Mouse (Mus musculus) hindbrain, embryonic 12.5 days (tissue): ENCODE data around the gene Btnl10. TPM values are rescaled to one million over a fixed set of nuclear protein-coding genes. Genes with fewer than 3 reads are reported as not detected.

Experiments
- ATAC-seq: fragments of 200-750 bp; cut with Nextera tagmentation; 2 replicates; pipeline ENCODE4 v1.8.0; 2017; ENCODE audit warnings: moderate TSS enrichment; ENCODE audit not compliant: low FRiP score
- H3K27ac ChIP-seq: fragments of 300-500 bp; sonication (generic); 2 replicates; pipeline ENCODE4 v1.5.1; 2016; ENCODE audit warnings: mild to moderate bottlenecking
- H3K27me3 ChIP-seq: fragments of 300-500 bp; sonication (generic); 2 replicates; pipeline ENCODE4 v1.6.1; 2016; ENCODE audit warnings: mild to moderate bottlenecking
- H3K36me3 ChIP-seq: fragments of 300-500 bp; sonication (generic); 2 replicates; pipeline ENCODE4 v1.6.1; 2016; ENCODE audit warnings: mild to moderate bottlenecking
- H3K4me1 ChIP-seq: fragments of 300-500 bp; sonication (generic); 2 replicates; pipeline ENCODE4 v1.6.1; 2016
- H3K4me2 ChIP-seq: fragments of 300-500 bp; sonication (generic); replicated peaks from 2 replicates; pipeline ENCODE4 v1.6.1; 2016; ENCODE audit warnings: mild to moderate bottlenecking
- H3K4me3 ChIP-seq: fragments of 300-500 bp; sonication (generic); 2 replicates; pipeline ENCODE4 v1.5.1; 2016; ENCODE audit warnings: mild to moderate bottlenecking
- H3K9ac ChIP-seq: fragments of 300-500 bp; sonication (generic); 2 replicates; pipeline ENCODE4 v1.6.1; 2016; ENCODE audit warnings: mild to moderate bottlenecking, moderate library complexity
- H3K9me3 ChIP-seq: fragments of 300-500 bp; sonication (generic); replicated peaks from 2 replicates; pipeline ENCODE4 v1.6.1; 2016; ENCODE audit warnings: mild to moderate bottlenecking
- WGBS: fragments of 180-500 bp; shearing (Covaris S2); methylation state at CpG from one replicate; pipeline ENCODE4 v1.1.7; 2016; 5-methylcytosine and 5-hydroxymethylcytosine counted together
- polyA plus RNA-seq: library from polyadenylated mRNA; unstranded; fragments of >200 nt; fragmentation: Nextera tagmentation; extraction: Ambion mirVana; gene quantifications from 2 replicates; pipeline ENCODE4 v1.2.1, GENCODE M21; 2016

Gene Btnl10
- not detected in 2 replicates for polyA plus RNA-seq

DNA sequence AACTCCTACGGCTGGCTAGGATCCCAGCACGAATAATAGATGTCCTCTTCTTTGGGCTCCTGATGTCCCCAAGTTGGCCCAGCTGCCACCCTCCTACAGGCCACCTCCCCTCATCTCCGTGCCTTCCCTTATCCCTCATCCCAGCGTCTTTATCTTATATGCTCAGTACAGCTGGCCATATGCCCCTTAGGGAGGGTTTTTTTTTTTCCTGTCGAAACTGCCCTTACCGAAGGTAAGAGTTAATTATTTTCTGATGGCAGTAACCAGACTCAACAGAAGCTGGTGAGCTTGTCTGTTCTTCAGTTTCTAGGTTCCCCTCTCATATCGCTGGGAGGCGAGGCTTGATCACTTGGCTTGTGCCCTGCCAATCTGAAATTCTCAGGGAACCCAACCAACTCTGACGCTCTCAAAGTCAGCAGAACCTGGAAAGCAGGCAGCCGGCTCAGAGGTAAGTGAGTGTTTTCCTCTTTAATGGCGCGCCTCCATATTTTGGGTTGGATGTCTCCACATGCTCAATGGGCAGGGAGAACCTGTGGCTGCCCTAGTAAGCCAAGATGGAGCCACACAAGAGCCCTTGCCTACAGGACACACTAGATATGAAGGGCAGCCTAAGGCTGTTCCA lies at the start of gene Btnl10:
TSS of gene Btnl10 (plus strand) at position 164 of the 622 bp plus-strand sequence.
- WGBS, result 88% methylated on average over 12 of the region's 12 CpGs
- ATAC-seq, result no peak
- no peaks in the 10 kb centered on the region for H3K9me3 ChIP-seq

DNA sequence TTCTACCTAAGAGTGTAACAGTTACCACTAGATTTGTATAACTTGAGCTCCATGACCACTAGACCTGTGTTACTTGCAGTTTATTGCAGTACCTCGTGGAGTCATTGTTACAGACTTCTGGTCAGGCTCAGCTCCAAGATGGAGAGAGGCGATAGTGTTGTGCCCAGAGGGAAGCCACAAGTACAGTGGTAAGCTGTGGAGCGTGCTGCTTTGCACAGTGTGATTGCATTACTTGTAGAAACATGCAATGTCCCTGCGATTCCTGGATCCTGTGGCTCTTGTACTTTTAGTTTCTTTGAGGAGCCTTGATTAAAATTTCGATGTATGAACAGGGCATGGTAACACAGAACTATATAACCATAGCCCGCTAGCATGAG lies 49.8 kb upstream of the Btnl10 start:
- Histone ChIP-seq H3K4me2 (peak overlapping the region; percentile 77), H3K4me3 (peak overlapping the region; percentile 74), H3K36me3 (peaks cover 23% of the 10 kb centered on the region), H3K9ac (peak overlapping the region; percentile 91), H3K4me1 (peaks cover 11% of the 10 kb centered on the region), H3K27ac (no peak overlapping the region), H3K27me3 (no peaks in the 10 kb centered on the region), H3K9me3 (no peaks in the 10 kb centered on the region)
- ATAC-seq, result 0 out of 2 replicates have a peak, but pooled peaks have one; percentile 16
- 89% methylated on average over 6 of the region's 6 CpGs for WGBS

More for the DNA sequence above, at the start of gene Btnl10:
- no peak within 1 kb of the TSS for H3K27ac ChIP-seq
- no peaks in the 10 kb centered on the region for H3K36me3 ChIP-seq
- H3K9ac ChIP-seq, result no peak within 1 kb of the TSS
- no peak within 1 kb of the TSS for H3K4me3 ChIP-seq
- H3K4me1 ChIP-seq, result peaks cover 4% of the 10 kb centered on the region; the same call in 1 of the 2 replicates
- H3K27me3 ChIP-seq, result no peaks in the 10 kb centered on the region
- no peak within 1 kb of the TSS for H3K4me2 ChIP-seq

DNA sequence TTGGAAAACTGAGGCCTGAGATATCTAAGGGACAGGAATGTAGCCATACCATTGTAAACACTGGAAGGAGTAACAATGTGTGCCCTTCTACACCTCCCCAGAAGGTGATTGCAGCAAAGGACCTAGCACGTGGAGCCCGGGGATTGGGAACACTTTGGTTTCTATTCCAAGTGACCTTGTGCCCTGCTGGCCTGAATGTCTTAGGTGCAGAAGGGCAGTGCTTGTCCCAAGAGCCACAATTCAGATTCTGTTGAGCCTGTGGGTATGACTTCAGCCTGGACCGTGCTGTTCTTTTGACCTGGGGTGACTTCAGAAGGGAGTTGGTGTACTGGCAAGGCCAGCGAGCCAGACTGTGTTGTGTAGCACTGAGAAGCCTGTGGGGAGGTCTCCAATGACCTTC lies 46.7 kb upstream of the Btnl10 start:
- ATAC-seq, result no peak
- no peak overlapping the region for H3K27ac ChIP-seq

DNA sequence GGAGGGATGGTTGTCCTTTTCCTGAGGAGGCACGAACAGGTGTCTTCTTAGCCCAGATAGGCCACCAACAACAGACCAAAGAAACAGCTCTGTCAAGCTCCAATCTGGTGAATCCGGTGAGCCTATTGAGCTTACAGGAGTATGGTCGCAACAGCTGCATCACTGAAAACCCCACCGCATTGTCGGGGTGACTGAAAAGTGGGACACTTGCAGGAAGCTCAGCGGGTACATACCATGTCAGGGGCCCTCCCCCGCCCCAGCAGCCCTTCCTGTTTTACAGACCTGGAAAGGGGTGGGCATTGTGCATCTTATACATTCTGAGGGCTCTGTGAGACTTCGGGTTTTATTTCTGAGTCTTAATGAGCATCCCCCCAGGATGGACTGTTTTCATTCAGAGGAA lies 34.0 kb upstream of the Btnl10 start:
- no peak overlapping the region for H3K4me2 ChIP-seq
- H3K27me3 ChIP-seq, result no peaks in the 10 kb centered on the region
- H3K9ac ChIP-seq, result no peak overlapping the region
- H3K27ac ChIP-seq, result no peak overlapping the region
- no peak for ATAC-seq
- H3K4me3 ChIP-seq, result no peak overlapping the region
- H3K36me3 ChIP-seq, result peaks cover 36% of the 10 kb centered on the region
- H3K4me1 ChIP-seq, result no peaks in the 10 kb centered on the region
- H3K9me3 ChIP-seq, result no peaks in the 10 kb centered on the region
- 88% methylated on average over 8 of the region's 8 CpGs for WGBS

More for the DNA sequence above, 46.7 kb upstream of the Btnl10 start:
- H3K4me3 ChIP-seq, result no peak overlapping the region
- peaks cover 26% of the 10 kb centered on the region for H3K36me3 ChIP-seq
- H3K9ac ChIP-seq, result no peak overlapping the region
- no peaks in the 10 kb centered on the region for H3K9me3 ChIP-seq
- peaks cover 11% of the 10 kb centered on the region for H3K4me1 ChIP-seq
- no peak overlapping the region for H3K4me2 ChIP-seq
- 83% methylated on average over 4 of the region's 4 CpGs for WGBS
- H3K27me3 ChIP-seq, result no peaks in the 10 kb centered on the region

DNA sequence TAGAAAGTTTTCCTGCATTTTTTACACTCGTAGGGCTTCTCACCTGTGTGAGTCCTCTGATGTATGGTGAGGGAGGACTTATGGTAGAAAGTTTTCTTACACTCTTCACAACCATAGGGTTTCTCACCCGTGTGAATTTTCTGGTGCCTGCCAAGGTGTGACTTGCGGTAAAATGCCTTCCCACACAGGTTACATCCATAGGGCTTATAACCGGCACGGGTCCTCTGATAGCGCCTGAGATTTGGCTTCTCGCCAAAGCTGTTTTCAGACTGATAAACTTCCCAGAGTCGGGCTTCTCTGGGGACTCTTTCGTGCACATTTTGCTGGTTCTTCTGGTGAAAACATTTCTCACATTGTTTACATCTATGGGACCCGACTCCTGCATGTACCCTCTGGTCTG lies 27.2 kb upstream of the Btnl10 start:
- WGBS, result 95% methylated on average over 10 of the region's 10 CpGs
- Histone ChIP-seq H3K27me3 (no peaks in the 10 kb centered on the region), H3K9me3 (no peaks in the 10 kb centered on the region), H3K9ac (no peak overlapping the region), H3K36me3 (peaks cover 46% of the 10 kb centered on the region), H3K4me3 (no peak overlapping the region), H3K4me1 (no peaks in the 10 kb centered on the region), H3K27ac (no peak overlapping the region), H3K4me2 (no peak overlapping the region)
- ATAC-seq, result no peak

DNA sequence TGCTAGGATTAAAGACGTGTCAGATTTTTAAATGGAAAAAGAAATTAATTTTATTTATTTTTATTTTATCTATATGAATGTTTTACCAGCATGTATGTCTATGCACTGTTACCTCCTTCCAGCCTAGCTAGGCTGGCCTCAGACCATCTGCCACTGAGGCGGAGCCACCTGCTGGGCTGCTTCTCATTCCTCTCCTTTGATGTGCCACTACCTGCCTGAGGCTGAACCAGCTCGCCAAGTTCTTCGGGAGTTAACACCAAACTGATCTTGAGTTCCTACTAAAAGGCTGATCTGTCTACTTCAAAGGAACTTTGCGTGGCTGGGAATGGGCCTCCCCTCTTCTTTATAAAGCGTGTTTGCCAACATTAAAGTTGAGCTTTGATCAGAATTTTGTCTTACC lies 23.3 kb upstream of the Btnl10 start:
- no peak for ATAC-seq
- Histone ChIP-seq H3K27ac (no peak overlapping the region), H3K4me1 (no peaks in the 10 kb centered on the region), H3K4me2 (no peak overlapping the region), H3K36me3 (peaks cover 68% of the 10 kb centered on the region), H3K9ac (no peak overlapping the region), H3K9me3 (no peaks in the 10 kb centered on the region), H3K27me3 (no peaks in the 10 kb centered on the region), H3K4me3 (no peak overlapping the region)
- 75% methylated on average over 6 of the region's 6 CpGs for WGBS

DNA sequence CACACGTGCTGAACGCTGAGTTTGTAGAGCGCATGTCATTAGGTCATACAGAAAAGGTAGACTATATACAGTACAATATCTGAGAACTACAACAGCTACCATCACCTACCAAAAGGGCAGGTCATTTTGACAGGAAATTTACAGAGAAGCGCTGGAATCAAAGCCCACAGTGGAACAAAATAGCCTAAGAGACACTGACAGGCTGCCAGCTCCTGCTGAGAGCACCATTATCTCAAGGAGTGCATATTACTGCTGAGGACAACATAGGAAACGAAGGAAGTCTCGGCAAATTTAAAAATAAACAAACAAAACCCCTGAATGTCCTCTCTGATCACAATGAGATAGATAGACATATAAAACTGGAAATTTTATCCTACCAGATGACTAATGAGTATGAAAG lies 20.2 kb upstream of the Btnl10 start:
- Histone ChIP-seq H3K4me3 (no peak overlapping the region), H3K9ac (no peak overlapping the region), H3K36me3 (peaks cover 57% of the 10 kb centered on the region), H3K9me3 (no peaks in the 10 kb centered on the region), H3K4me2 (no peak overlapping the region), H3K27me3 (no peaks in the 10 kb centered on the region), H3K27ac (no peak overlapping the region), H3K4me1 (no peaks in the 10 kb centered on the region; the same call in 1 of the 2 replicates)
- WGBS, result 89% methylated on average over 6 of the region's 6 CpGs
- ATAC-seq, result no peak

DNA sequence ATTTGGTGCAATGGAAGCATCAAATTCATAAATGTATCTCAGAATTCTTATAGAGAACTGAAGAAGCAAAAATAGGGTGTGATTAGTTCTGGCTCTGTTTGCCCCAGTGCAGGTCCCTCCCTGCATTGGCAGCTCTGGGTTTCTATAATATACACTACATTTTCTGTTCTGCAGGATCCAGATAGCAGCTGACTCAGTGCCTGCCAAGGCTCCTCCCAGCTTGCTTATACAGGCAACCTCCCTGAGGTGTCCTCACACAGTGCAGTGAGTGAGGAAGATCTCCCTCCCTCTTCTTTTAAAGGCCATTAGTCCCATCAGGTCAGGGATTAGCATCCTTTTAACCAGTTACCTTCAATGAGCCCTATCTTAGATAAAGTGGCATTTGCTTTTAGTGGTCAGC lies 16.6 kb upstream of the Btnl10 start:
- Histone ChIP-seq H3K4me1 (peaks cover 8% of the 10 kb centered on the region), H3K4me3 (no peak overlapping the region), H3K36me3 (peaks cover 35% of the 10 kb centered on the region), H3K4me2 (no peak overlapping the region), H3K9ac (no peak overlapping the region), H3K27ac (no peak overlapping the region), H3K9me3 (no peaks in the 10 kb centered on the region), H3K27me3 (no peaks in the 10 kb centered on the region)
- no peak for ATAC-seq

DNA sequence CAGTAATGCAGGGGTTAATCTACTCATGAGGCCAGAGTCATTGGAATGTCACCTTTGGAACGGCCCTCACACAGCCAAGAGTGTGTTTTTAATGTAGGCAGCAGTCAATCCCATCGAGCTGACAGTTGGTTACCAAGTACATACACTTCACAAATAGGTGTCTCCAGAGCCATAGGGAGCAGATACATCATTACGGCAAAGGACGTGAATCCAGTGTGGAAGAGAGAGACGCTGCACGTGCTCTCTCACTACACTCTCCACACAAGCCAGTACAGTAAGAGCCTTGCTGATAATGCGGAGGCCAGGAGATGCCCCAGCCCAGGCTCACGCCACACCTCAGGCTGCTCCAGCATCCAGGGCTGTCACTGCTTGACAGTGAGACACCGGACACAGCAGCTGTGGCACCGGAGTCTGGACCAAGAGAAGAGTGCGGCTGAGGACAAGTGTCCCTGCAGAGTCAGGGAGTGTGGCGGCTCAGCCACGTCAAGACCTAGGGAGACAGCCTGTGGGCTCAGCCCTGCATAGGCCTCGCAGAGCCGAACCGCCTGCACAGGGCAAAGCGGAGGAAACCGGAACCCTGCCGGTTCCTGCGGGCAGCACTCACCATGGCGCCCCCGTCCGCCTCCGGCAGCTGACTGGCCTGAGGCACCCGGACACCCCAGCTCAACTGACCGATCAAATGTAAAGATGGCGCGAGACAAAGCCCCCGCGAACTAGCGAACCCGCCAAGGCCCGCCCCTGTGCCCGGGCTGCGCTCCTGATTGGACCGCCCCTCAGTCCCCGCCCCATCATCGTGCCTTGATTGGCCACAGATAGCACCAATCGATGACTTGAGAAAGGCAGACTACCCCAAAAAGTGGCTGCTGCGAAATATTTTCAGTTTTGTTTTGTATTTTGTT lies 13.9 kb upstream of the Btnl10 start, which contains the start of gene Zfp39:
TSS of gene Zfp39 (minus strand) at position 715 of the 899 bp plus-strand sequence.
- Histone ChIP-seq H3K9me3 (no peaks in the 10 kb centered on the region), H3K36me3 (peaks cover 18% of the 10 kb centered on the region), H3K4me1 (peaks cover 8% of the 10 kb centered on the region), H3K4me3 (peak within 1 kb of the TSS; percentile 60), H3K9ac (peak within 1 kb of the TSS; percentile 72), H3K4me2 (peak within 1 kb of the TSS; percentile 68), H3K27me3 (no peaks in the 10 kb centered on the region), H3K27ac (peak within 1 kb of the TSS; percentile 79)
- peak; percentile 98 for ATAC-seq
- WGBS, result under 1% methylated on average over 40 of the region's 40 CpGs

DNA sequence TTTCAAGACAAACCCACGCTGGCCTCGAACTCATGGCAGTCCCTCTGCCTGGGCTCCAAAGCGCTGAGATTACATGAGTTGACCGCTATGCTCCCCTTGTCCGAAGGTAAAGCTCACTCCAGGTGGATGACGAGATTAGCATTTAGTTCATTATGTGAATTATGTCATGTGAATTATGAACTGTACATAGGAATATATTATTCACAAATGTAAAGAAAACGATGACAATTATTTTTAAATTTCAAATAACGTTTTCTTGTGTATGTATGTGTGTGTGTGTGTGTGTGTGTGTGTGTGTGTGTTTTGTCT lies 13.3 kb upstream of the Btnl10 start:
- Histone ChIP-seq H3K27ac (no peak overlapping the region), H3K4me3 (peak overlapping the region; percentile 60), H3K9me3 (no peaks in the 10 kb centered on the region), H3K4me1 (peaks cover 8% of the 10 kb centered on the region), H3K36me3 (peaks cover 16% of the 10 kb centered on the region), H3K27me3 (no peaks in the 10 kb centered on the region), H3K4me2 (peak overlapping the region; percentile 68), H3K9ac (no peak overlapping the region)
- WGBS, result 5% methylated on average over 8 of the region's 8 CpGs
- peak; percentile 46 for ATAC-seq

DNA sequence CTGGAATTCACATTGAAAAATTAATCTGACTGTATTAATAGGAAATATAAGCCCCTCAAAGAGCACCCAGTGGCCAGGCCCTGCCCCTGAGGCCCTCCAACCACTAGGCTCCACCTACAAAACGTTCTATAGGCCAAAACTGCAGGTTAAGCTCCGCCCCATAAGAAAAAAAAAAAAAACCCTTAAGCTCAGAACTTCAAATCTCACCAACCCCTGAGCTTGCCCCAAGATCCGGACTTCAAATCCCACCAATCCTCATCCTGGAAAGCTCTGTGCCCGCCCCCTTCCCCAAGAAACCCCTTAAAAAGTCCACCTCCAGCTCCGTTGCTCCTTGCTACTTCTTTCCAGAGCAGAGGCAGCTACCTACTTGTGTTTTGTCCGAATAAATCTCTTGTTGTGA lies 12.9 kb upstream of the Btnl10 start:
- H3K4me2 ChIP-seq, result no peak overlapping the region
- H3K4me3 ChIP-seq, result no peak overlapping the region
- H3K9ac ChIP-seq, result no peak overlapping the region
- H3K36me3 ChIP-seq, result peaks cover 16% of the 10 kb centered on the region
- ATAC-seq, result no peak
- H3K27me3 ChIP-seq, result no peaks in the 10 kb centered on the region
- no peak overlapping the region for H3K27ac ChIP-seq
- peaks cover 8% of the 10 kb centered on the region for H3K4me1 ChIP-seq
- H3K9me3 ChIP-seq, result no peaks in the 10 kb centered on the region
- 33% methylated on average over 6 of the region's 6 CpGs for WGBS

DNA sequence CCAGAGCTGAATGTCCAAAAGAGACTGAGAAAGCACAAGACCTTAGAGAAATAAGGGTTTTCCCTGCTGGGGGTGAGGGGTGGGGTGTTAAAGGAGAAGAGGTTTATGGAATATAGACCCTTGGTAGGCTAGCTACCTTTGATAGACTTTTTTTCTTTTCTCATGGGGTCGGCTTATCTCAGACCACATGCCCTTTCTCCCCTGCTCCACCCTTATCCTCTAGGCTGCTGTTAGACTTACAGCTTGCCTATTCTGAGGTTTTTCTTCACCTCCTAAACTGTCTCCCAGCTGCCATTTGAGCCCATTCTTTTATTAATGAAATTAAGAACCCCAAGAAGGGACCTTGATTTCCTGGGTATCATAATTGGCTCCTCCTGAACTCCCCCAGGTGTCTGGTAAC lies 3.9 kb upstream of the Btnl10 start:
- Histone ChIP-seq H3K36me3 (no peaks in the 10 kb centered on the region), H3K27me3 (no peaks in the 10 kb centered on the region), H3K27ac (no peak overlapping the region), H3K4me2 (no peak overlapping the region), H3K4me1 (peaks cover 4% of the 10 kb centered on the region; the same call in 1 of the 2 replicates), H3K4me3 (no peak overlapping the region), H3K9ac (no peak overlapping the region), H3K9me3 (no peaks in the 10 kb centered on the region)
- no peak for ATAC-seq
- 100% methylated on average over 1 of the region's 1 CpGs for WGBS
